Mouse (Mus musculus) CH12F3 (cell line): ENCODE data around the gene Rnf150.

Experiments
- in situ Hi-C: fragments of 300-500 bp; cut with MboI; formaldehyde crosslinking; loops from 2 replicates; pipeline ENCODE4 v1.14.3; 2020; ENCODE audit warnings: low sequenced_read_pairs

Gene Rnf150

DNA sequence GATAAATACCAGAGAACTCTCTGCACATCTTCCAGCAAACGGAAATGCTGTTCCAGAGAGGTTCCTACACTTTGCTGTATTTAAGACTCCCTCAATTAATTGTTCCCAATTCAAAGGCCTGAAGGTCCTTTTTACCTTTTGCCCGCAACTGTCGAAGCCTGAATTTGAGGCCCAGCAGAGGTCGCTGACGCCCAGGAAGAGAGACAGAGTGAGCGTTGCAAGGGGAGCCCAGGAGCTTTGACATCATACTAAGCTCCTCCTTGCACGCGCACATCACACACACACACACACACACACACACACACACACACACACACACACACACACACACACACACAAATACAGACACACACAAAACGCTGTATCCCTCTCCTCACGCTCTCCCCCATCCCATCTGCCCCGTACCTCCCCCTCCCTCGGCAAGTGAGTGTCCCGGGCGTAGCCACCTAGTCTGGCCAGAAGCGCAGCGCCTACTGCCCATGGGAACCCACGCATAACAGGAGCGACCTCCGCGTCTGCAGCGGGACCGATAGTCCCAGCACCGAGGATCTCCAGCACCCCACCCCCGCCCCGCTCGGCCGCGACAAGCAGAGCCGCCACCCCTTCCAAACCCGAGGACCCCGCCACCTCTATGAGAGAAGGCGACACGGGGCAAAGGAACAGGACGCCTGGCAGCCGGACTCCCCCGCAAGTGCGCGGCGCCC, at the start of gene Rnf150:
Gene Rnf150, plus strand, starts transcription at position 316 of the 704 bp plus-strand sequence.
- in situ Hi-C loops: loop anchor here (5.0 kb wide), 1 partner anchor 224 kb away; no protein-coding TSS in a partner anchor

DNA sequence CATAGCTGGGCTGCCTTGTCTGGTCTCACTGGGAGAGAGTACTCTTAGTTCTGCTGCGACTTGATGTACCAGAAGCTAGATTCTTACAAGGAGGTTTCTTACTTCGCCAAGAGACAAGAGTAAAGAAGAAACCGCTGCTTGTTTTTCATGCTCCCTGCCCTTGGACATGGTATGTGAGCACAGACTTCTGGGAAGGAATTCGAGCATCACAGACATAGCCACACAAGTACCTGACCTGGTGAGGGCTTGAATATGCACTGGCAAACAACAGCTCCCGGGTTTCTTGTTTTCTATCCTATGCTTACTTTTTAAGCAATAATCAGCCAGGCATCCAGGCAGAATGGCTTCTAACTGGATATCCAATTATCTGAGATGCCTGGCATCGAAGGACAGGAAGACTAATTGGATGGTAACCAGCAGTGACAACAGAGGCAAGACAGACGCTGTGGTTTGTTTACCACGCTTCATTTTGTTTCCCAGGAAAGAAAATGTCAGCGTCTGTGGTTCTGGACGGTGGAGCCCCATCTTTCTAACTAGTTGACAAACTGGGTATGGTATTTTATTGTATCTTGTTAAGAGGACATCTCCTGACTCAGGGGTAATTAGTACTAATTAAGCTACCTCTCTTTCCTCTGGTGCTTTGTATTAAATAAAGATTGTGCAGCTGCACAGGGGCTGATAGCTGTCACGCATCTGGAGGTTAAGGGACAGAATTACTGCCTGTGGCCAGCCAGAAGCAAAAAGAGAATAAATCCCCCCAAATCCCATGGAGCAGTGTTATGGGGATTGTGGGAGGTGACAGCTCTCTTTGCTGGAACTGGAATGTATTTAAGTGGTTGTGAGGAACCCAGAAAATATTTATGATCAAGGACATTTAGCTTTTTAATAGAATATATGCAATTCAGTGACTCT, 36.8 kb upstream of the Rnf150 start:
- in situ Hi-C loops: no loop called here

- in situ Hi-C loops: no loop called here
Measured at GRCm38 (mm10) chr8:82840415-82840814, 22.7 kb upstream of the Rnf150 start.

DNA sequence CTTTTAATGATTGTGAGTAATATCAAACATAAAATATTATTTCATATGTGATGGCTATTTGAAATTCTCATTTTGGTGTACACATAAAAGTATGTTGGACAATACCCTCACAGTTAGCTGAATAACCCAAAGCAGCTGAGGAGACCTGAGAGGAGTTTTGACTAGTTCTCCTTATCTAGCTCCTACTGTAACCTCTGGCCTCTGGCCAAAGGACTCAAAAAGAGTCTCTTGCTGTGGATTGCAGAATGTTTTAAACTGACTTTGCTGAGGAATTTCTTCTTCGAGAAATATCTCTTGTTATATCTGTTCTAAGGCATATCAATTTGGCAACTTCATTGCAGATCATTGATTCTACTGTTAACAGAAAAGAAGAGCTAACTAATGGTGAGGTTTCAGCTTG, 22.2 kb upstream of the Rnf150 start:
- in situ Hi-C loops: no loop called here

- in situ Hi-C loops: no loop called here
Measured at GRCm38 (mm10) chr8:82841520-82842142, 21.5 kb upstream of the Rnf150 start.

- in situ Hi-C loops: no loop called here
Measured at GRCm38 (mm10) chr8:82843697-82844096, 19.5 kb upstream of the Rnf150 start.

- in situ Hi-C loops: no loop called here
Measured at GRCm38 (mm10) chr8:82844413-82844812, 18.7 kb upstream of the Rnf150 start.

GRCm38 (mm10) chr8:82846098-82846497, 17.1 kb upstream of the Rnf150 start:
- in situ Hi-C loops: no loop called here

DNA sequence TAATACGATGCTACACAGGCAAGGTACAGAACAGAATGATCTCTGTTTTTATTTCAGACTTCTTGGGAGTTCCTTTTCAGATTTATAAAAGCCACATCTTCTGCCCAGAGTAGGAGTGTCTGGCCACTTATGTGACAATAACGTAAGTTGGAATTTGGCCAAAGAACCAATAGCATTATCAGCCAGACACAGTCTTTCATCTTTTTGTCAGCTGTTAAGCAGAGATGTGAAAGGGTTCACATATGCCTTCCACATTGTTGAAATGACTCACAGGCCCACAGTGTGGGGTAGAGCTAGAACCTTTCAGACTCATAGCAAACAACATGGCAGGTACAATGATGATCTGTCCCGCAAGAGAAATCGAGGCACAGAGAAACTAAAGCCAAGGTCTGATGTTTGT, 16.4 kb upstream of the Rnf150 start:
- in situ Hi-C loops: no loop called here

GRCm38 (mm10) chr8:82858541-82859342, 4.4 kb upstream of the Rnf150 start:
- in situ Hi-C loops: no loop called here

GRCm38 (mm10) chr8:82859343-82859620, 3.9 kb upstream of the Rnf150 start:
- in situ Hi-C loops: no loop called here

GRCm38 (mm10) chr8:82863745-82864520, 777 bp downstream of the Rnf150 start:
- in situ Hi-C loops: loop anchor here (5.0 kb wide), 1 partner anchor 223 kb away; no protein-coding TSS in a partner anchor

GRCm38 (mm10) chr8:82864521-82864818, 1.3 kb downstream of the Rnf150 start:
- in situ Hi-C loops: loop anchor here (5.0 kb wide), 1 partner anchor 223 kb away; no protein-coding TSS in a partner anchor

GRCm38 (mm10) chr8:82865239-82865638, 2.1 kb downstream of the Rnf150 start:
- in situ Hi-C loops: no loop called here

GRCm38 (mm10) chr8:82866251-82866650, 3.1 kb downstream of the Rnf150 start:
- in situ Hi-C loops: no loop called here

- in situ Hi-C loops: no loop called here
Measured at GRCm38 (mm10) chr8:82870840-82871490, 7.8 kb downstream of the Rnf150 start.

DNA sequence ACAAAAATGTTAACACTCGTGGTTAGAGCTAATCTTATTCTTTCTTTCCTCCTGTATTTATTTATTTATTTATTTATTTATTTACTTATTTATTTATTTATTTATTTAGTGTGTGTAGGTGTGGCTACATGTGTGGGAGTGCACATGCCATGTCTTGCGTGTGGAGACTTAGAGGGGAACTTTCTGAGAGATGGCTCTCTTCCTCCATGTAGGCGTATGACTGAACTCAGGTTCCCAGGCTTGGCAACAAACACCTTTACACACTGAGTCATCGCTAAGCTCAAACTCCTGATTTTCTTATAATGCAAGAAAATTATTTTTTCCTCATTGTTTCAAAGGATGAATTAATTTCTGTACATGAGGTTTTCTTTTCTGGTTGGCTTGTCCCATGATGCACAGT, 8.8 kb downstream of the Rnf150 start:
- in situ Hi-C loops: no loop called here

DNA sequence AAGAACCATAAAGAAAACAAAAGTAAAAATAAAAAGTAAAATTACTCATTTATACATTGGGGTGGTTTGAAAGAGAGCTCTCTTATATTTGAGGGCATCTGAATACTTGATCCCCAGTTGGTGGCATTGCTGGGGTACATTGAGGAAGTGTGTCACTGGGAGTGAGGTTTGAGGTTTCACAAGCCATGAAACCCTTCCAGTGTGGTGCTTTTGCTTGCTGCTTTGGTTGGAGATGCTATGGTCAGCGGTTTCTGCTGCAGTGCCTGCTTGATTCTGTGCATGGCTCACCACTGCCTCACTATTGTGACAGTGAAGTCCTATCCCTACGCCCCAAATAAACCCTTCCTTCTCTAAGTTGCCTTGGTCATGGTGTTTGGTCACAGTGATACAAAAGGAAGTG, 10.9 kb downstream of the Rnf150 start:
- in situ Hi-C loops: no loop called here

GRCm38 (mm10) chr8:82875135-82875534, 12.0 kb downstream of the Rnf150 start:
- in situ Hi-C loops: no loop called here

GRCm38 (mm10) chr8:82884480-82884879, 21.3 kb downstream of the Rnf150 start:
- in situ Hi-C loops: no loop called here
